Mouse (Mus musculus): ENCODE results near the gene Nags. TPM values are rescaled to one million over a fixed set of nuclear protein-coding genes. Genes with fewer than 3 reads are reported as not detected.
A peak's percentile ranks its signal among the peaks of the same experiment; 100 is the strongest.

Gene Nags
- total and polyA plus RNA-seq, 3 experiments = 5.4 to 9.7 TPM; not detected in 1

GRCm38 (mm10) chr11:102142355-102142754 is 3.0 kb upstream of the Nags start:
- peaks cover 2 to 19% of the 10 kb centered on the region in 2 experiments; a peak in 3 of 4 replicates for H3K4me1 ChIP-seq (ENCODE audit: control insufficient read depth in 1 of 2, insufficient read depth in 2 of 2, low read length in 2 of 2)
- H3K9me3 ChIP-seq (replicated peaks; ENCODE audit: insufficient read depth, low read length) = no peaks in the 10 kb centered on the region
- no peaks in the 10 kb centered on the region for H3K27me3 ChIP-seq (ENCODE audit: control insufficient read depth in 1 of 2, insufficient read depth in 2 of 2, low read length in 2 of 2)
- H3K27ac ChIP-seq (ENCODE audit: control insufficient read depth, low read depth, low read length) = no peak overlapping the region
- H3K9ac ChIP-seq (ENCODE audit: control insufficient read depth, low read depth, low read length, poor library complexity, severe bottlenecking) = no peak overlapping the region
- no peaks in the 10 kb centered on the region; a peak in 1 of 4 replicates for H3K36me3 ChIP-seq (ENCODE audit: control insufficient read depth in 1 of 2, insufficient read depth in 2 of 2, low read length in 2 of 2)
- DNase-seq (ENCODE audit: low read depth, low spot score) = no peak
- H3K79me2 ChIP-seq (ENCODE audit: control insufficient read depth, insufficient read depth, low read length, poor library complexity) = no peaks in the 10 kb centered on the region
- H3K4me3 ChIP-seq (ENCODE audit: control insufficient read depth in 1 of 2, insufficient read depth in 1 of 2, low read depth in 2 of 2, low read length in 2 of 2) = no peak overlapping the region
- no peak for TF ChIP-seq GABPA (IDR thresholded peaks at IDR 0.05; ENCODE audit: low read depth, low read length)
- no peak for TF ChIP-seq CHD1 (IDR thresholded peaks at IDR 0.05; ENCODE audit: low read depth, low read length)
- TF ChIP-seq POLR2A (IDR thresholded peaks at IDR 0.05; ENCODE audit: control insufficient read depth in 1 of 2, insufficient read depth in 1 of 2, low read depth in 1 of 2, low read length in 2 of 2, poor library complexity in 1 of 2) = no peak
- TF ChIP-seq KAT2A (conservative IDR thresholded peaks at IDR 0.05; ENCODE audit: low read depth, low read length) = no peak
- no peak for TF ChIP-seq NELFE (IDR thresholded peaks at IDR 0.05; ENCODE audit: low read depth, low read length)
- TF ChIP-seq MXI1 (IDR thresholded peaks at IDR 0.05; ENCODE audit: low read depth, low read length) = no peak
- TF ChIP-seq MAZ (IDR thresholded peaks at IDR 0.05; ENCODE audit: low read depth, low read length) = no peak
- no peak for TF ChIP-seq ETS1 (IDR thresholded peaks at IDR 0.05; ENCODE audit: low read depth, low read length)
- no peak for TF ChIP-seq ZC3H11A (IDR thresholded peaks at IDR 0.05; ENCODE audit: low read depth, low read length)
- TF ChIP-seq SIN3A (IDR thresholded peaks at IDR 0.05; ENCODE audit: low read length) = no peak
- no peak for TF ChIP-seq MEF2A (IDR thresholded peaks at IDR 0.05; ENCODE audit: extremely low read depth, insufficient replicate concordance, low read depth, low read length, poor library complexity, severe bottlenecking)
- TF ChIP-seq NRF1 (IDR thresholded peaks at IDR 0.05; ENCODE audit: insufficient read depth, low read depth, low read length, poor library complexity, severe bottlenecking) = no peak
- TF ChIP-seq RCOR1 (IDR thresholded peaks at IDR 0.05; ENCODE audit: low read depth, low read length) = no peak
- no peak for TF ChIP-seq SMC3 (IDR thresholded peaks at IDR 0.05; ENCODE audit: low read depth, low read length)
- TF ChIP-seq CHD2 (IDR thresholded peaks at IDR 0.05; ENCODE audit: low read length) = no peak
- TF ChIP-seq ZMIZ1 (IDR thresholded peaks at IDR 0.05; ENCODE audit: low read depth, low read length) = no peak
- TF ChIP-seq HCFC1 (IDR thresholded peaks at IDR 0.05; ENCODE audit: low read depth, low read length) = no peak
- no peak for TF ChIP-seq POLR2AphosphoS5 (IDR thresholded peaks at IDR 0.05; ENCODE audit: borderline replicate concordance, low read depth, low read length)
- no peak for TF ChIP-seq USF1 (IDR thresholded peaks at IDR 0.05; ENCODE audit: low read depth, low read length)

DNA sequence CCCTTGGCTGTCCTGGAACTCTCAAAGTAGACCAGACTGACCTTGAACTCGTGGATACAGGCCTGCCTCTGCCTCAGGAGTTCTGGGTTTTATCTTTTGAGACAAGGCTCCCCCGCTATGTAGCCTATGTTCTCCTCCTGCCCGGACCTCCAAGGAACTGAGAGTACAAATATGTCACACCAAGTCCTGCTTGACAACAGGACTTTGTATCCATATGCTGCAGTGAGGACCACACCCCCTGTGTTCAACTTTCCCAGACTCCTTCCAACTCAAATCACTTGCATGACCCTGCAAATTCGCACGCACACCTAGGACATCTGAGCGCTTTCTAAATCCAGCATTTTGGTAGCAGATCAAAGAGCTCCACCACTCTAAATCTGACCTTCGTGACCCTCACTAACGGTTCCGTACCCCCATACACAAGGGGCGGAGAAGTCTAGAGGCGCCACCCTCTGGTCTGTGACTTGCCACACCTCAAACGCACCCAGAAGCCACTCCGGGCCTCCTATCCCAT is 299 bp upstream of the Nags start:
- Histone ChIP-seq H3K9me3 (replicated peaks; ENCODE audit: insufficient read depth, low read length) (no peaks in the 10 kb centered on the region), H3K9ac (ENCODE audit: control insufficient read depth, low read depth, low read length, poor library complexity, severe bottlenecking) (peak overlapping the region; percentile 71), H3K27ac (ENCODE audit: control insufficient read depth, low read depth, low read length) (no peak overlapping the region), H3K36me3 (ENCODE audit: control insufficient read depth in 1 of 2, insufficient read depth in 2 of 2, low read length in 2 of 2) (no peaks in the 10 kb centered on the region), H3K4me1 (ENCODE audit: control insufficient read depth in 1 of 2, insufficient read depth in 2 of 2, low read length in 2 of 2) (peaks cover 0 to 16% of the 10 kb centered on the region in 2 experiments; a peak in 2 of 4 replicates), H3K27me3 (ENCODE audit: control insufficient read depth in 1 of 2, insufficient read depth in 2 of 2, low read length in 2 of 2) (no peaks in the 10 kb centered on the region), H3K79me2 (ENCODE audit: control insufficient read depth, insufficient read depth, low read length, poor library complexity) (no peaks in the 10 kb centered on the region), H3K4me3 (ENCODE audit: control insufficient read depth in 1 of 2, insufficient read depth in 1 of 2, low read depth in 2 of 2, low read length in 2 of 2) (peak overlapping the region; percentile 46 to 75)
- peak; percentile 87 for DNase-seq (ENCODE audit: low read depth, low spot score)
- TF ChIP-seq CTCF (IDR thresholded peaks at IDR 0.05 in 2 of 3, conservative IDR thresholded peaks at IDR 0.05 in 1 of 3; ENCODE audit: control insufficient read depth in 1 of 3, insufficient read depth in 1 of 3, low read depth in 2 of 3, low read length in 3 of 3, poor library complexity in 1 of 3, severe bottlenecking in 1 of 3) (peak in 2 of 3 experiments; percentile 13 to 14; a peak in 2 of 6 replicates), ETS1 (IDR thresholded peaks at IDR 0.05; ENCODE audit: low read depth, low read length) (no peak)

All from MEL (cell line).